Mouse (Mus musculus): ENCODE results near the gene Prkar2a.
A peak's percentile ranks its signal among the peaks of the same experiment; 100 is the strongest.

The Prkar2a gene

DNA sequence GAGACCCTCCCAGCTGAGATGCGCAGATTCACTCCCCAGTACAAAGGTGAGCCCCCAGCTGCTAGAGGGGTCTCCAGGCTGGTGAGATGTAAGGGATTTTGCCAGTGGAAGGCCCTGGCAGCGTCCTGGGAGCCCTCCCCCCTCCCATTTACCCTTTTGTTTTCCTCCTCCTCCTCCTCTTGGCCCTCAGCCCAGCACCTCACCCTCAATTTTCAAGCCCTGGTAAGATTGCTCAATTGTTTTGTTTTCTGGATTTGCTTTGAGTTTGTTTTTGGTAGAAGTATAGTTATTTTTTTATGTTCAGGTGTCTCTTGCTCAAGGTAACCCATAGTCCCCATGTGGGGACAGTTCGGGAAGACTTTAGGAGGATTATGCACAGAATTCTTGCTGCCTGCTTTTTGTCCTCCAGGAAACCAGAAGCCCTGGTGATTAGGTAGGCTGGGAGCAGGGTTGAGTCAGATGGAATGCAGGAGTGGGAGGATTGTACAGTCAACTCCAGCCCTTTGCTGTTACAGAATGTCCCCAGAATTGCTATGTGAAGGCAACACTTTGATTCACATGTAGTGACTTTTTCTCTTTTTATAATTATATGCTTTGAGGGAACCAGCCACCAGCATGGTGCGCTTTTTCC lies 107.4 kb downstream of the Prkar2a start:
- peak; percentile 63 for DNase-seq

DNA sequence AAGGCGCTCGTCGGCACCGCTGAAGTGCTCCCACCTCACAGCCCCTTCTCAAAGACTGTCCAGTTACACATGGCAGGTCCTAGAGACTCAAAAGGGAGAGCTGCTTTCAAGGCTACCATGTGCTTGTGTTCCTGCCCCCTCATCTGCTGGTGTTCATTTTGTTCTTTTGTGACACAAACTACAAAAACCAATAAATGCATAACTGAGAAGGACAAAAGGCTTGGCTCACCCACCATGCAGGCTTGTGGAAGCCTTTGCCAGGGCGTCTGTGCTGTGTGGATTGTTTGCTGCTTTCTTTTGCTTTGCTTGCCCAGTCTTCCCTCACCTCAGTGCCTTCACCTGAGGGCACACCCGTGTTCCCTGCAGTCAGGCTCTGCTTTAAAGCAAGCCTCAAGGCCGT lies 108.4 kb downstream of the Prkar2a start:
- DNase-seq = no peak

DNA sequence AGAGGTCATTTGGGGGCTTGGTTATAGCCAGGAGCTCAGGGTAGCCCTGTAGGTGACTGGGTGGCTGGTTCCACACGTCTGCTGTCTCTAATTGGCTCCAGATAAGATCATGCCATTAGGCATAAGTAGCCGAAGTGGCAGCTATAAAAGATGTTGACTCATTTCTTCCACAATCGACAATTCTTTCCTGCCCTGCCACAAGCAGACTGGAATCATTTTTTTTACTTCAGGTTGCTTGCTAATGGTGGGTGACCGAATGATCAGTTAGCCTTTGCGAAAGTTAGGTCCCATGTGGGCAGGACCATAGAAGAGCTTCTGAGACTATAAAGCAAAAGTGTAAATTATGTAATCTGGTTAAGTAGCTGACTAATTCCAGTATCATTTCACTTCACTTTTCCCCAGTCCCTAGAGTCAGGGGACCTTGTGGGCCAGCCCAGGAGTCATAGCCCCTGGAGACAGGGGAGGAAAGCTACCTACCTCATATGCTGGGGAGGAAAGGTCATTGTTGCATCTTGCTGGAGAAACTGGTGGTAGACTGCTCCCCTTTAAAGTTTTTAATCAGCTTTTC lies 109.5 kb downstream of the Prkar2a start:
- no peak for DNase-seq

DNA sequence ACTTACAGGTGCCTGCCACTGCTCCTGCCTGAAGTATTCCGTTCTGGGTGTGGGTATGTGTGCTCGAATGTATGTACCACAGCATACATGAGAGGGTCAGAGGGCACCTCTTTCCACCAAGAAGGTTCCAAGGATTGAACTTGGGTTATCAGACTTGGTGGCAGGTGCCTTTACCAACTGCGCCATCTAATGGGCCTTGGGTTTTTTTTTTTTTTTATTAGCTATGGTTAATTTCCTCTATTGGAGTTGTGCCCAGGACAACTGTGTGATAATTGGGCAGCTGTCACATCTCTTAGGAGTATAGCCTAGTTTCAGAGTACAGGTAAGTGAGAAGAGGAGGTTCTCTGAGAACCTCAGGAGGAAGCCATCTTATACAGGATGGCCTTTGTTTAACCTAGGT lies 110.5 kb downstream of the Prkar2a start:
- no peak for DNase-seq
